Mouse (Mus musculus) adrenal gland, adult 8-10 months (tissue): ENCODE results near the gene Mgat3. TPM values are rescaled to one million over a fixed set of nuclear protein-coding genes. Genes with fewer than 3 reads are reported as not detected.

Experiments
- DNase-seq: peaks from one replicate; pipeline ENCODE4 v3.0.0; 2022
- total RNA-seq, 4 experiments: library from RNA; stranded (reverse); gene quantifications; 2 replicates each; pipeline ENCODE4 v1.2.4; 2022

Gene Mgat3
- total RNA-seq, 4 experiments from 2014 or later, result 8.5 to 13.0 (median 11.6) TPM

- DNase-seq, result no peak
Measured at GRCm38 (mm10) chr15:80152663-80153062, 20.9 kb upstream of the Mgat3 start.

- DNase-seq, result no peak
Measured at GRCm38 (mm10) chr15:80153757-80154156, 19.8 kb upstream of the Mgat3 start.

GRCm38 (mm10) chr15:80155707-80156106, 17.8 kb upstream of the Mgat3 start:
- DNase-seq, result no peak

GRCm38 (mm10) chr15:80157197-80157943, 16.2 kb upstream of the Mgat3 start:
- no peak for DNase-seq

- no peak for DNase-seq
Measured at GRCm38 (mm10) chr15:80158001-80158706, 15.4 kb upstream of the Mgat3 start.

- DNase-seq, result no peak
Measured at GRCm38 (mm10) chr15:80158707-80159090, 14.8 kb upstream of the Mgat3 start.

- DNase-seq, result no peak
Measured at GRCm38 (mm10) chr15:80159286-80159901, 14.1 kb upstream of the Mgat3 start.

- DNase-seq, result no peak
Measured at GRCm38 (mm10) chr15:80160223-80160622, 13.3 kb upstream of the Mgat3 start.

GRCm38 (mm10) chr15:80160726-80161125, 12.8 kb upstream of the Mgat3 start:
- DNase-seq, result no peak

GRCm38 (mm10) chr15:80161199-80161598, 12.3 kb upstream of the Mgat3 start:
- no peak for DNase-seq

- no peak for DNase-seq
Measured at GRCm38 (mm10) chr15:80162401-80162964, 11.0 kb upstream of the Mgat3 start.

- DNase-seq, result no peak
Measured at GRCm38 (mm10) chr15:80163274-80163673, 10.2 kb upstream of the Mgat3 start.

GRCm38 (mm10) chr15:80163716-80164115, 9.8 kb upstream of the Mgat3 start:
- DNase-seq, result no peak

GRCm38 (mm10) chr15:80165396-80165795, 8.1 kb upstream of the Mgat3 start:
- no peak for DNase-seq

GRCm38 (mm10) chr15:80169484-80169883, 4.0 kb upstream of the Mgat3 start:
- no peak for DNase-seq

GRCm38 (mm10) chr15:80170357-80170756, 3.2 kb upstream of the Mgat3 start:
- no peak for DNase-seq

GRCm38 (mm10) chr15:80171286-80171685, 2.2 kb upstream of the Mgat3 start:
- no peak for DNase-seq

- DNase-seq, result no peak
Measured at GRCm38 (mm10) chr15:80171791-80172190, 1.7 kb upstream of the Mgat3 start.

- no peak for DNase-seq
Measured at GRCm38 (mm10) chr15:80173781-80174597, 468 bp downstream of the Mgat3 start.

GRCm38 (mm10) chr15:80174598-80174875, 1.0 kb downstream of the Mgat3 start:
- no peak for DNase-seq

- DNase-seq, result no peak
Measured at GRCm38 (mm10) chr15:80175316-80175715, 1.8 kb downstream of the Mgat3 start.

GRCm38 (mm10) chr15:80175756-80176155, 2.2 kb downstream of the Mgat3 start:
- no peak for DNase-seq

GRCm38 (mm10) chr15:80181561-80181960, 8.0 kb downstream of the Mgat3 start:
- no peak for DNase-seq
